Mouse (Mus musculus): Measurements from ENCODE around the gene Aqp8. TPM values are rescaled to one million over a fixed set of nuclear protein-coding genes. Genes with fewer than 3 reads are reported as not detected.

Gene Aqp8
- polyA plus RNA-seq, 1 experiment, result not detected

DNA sequence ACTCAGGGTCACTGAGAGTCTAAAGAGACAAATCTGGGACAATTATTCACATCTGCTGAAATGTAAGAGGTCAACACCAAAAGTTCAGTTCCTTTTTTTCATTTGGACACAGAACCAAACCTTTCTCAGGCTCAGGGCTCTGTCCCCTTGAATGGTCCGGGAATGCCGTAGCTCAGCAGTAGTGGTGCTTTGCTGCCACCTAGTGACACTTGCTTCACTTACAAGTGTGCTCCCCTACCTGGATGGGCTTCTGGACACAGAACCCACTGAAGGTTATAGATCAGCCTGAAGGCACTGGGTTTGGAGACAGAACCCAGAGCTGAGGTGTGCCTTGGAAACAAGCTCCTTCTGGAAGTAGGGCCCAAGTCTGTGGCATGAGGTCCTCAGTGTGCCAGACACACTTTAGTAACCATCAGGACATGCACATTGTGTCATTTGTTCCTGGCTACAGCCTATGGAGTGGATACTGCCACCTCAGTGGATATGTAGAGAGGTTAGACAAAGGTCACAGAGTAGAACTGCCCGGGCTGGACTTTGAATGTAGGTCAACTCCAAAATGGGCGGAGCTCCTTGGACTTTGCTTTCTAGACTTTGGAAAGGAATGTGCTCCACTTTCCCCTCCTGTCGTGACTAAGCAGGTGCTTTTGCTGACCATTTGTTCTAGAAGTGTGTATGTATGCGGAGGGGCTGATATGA lies 3.7 kb downstream of the Aqp8 start:
- H3K4me1 ChIP-seq (ENCODE audit: control insufficient read depth, insufficient read depth, low read length), result no peaks in the 10 kb centered on the region
- H3K27ac ChIP-seq (ENCODE audit: insufficient read depth, low read length), result no peak overlapping the region
- TF ChIP-seq POLR2A (IDR thresholded peaks at IDR 0.05; ENCODE audit: extremely low read depth, insufficient read depth, low read length) (no peak), CTCF (IDR thresholded peaks at IDR 0.05; ENCODE audit: extremely low read depth, insufficient read depth, low read length) (peak; percentile 100)
- no peak overlapping the region for H3K4me3 ChIP-seq (ENCODE audit: insufficient read depth, low read length)

DNA sequence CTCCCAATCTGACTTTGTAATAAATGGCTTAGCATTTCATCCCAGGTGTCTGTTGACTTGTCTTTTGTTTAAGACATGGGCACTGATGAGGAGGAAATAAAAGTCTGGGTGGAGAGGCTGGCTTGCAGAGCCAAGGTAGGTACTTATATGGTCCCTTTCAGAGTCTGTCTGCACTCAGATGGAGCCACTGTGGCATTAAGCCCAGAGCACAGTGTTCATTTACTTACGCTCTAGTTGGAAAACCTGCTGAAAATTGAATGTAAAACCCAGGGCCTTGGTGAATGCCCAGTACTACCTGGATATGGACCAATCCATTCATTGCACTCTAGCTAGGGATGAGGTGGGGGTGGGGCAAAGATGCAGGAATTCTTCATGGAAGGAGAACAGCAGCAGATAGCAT lies 5.9 kb downstream of the Aqp8 start:
- Histone ChIP-seq H3K4me1 (ENCODE audit: control insufficient read depth, insufficient read depth, low read length) (no peaks in the 10 kb centered on the region), H3K27ac (ENCODE audit: insufficient read depth, low read length) (no peak overlapping the region), H3K4me3 (ENCODE audit: insufficient read depth, low read length) (no peak overlapping the region)
- TF ChIP-seq POLR2A (IDR thresholded peaks at IDR 0.05; ENCODE audit: extremely low read depth, insufficient read depth, low read length), result no peak
- TF ChIP-seq CTCF (IDR thresholded peaks at IDR 0.05; ENCODE audit: extremely low read depth, insufficient read depth, low read length), result no peak

DNA sequence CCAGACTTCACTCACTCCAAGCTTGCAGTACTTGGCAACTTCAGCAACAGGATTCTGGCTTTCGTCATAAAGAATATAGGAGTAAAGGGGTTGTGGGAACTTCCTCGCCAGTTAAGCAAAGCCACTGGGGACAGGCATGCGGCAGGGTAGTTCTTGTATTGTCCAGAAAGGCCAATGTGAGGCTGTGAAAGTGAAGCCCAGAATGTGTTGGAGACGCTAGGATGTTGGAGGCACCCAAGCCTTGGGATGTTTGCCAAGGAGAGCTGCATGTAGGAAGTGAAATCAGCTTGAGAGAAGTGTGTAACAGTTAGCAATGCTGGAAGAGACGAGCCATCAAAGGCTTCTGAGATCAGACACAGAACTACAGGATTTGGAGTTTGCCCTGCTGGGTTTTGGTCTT lies 25.6 kb downstream of the Aqp8 start:
- TF ChIP-seq POLR2A (IDR thresholded peaks at IDR 0.05; ENCODE audit: extremely low read depth, insufficient read depth, low read length) (no peak), CTCF (IDR thresholded peaks at IDR 0.05; ENCODE audit: extremely low read depth, insufficient read depth, low read length) (no peak)
- no peak overlapping the region for H3K27ac ChIP-seq (ENCODE audit: insufficient read depth, low read length)
- no peaks in the 10 kb centered on the region; the same call in 1 of the 2 replicates for H3K4me1 ChIP-seq (ENCODE audit: control insufficient read depth, insufficient read depth, low read length)
- H3K4me3 ChIP-seq (ENCODE audit: insufficient read depth, low read length), result no peak overlapping the region

DNA sequence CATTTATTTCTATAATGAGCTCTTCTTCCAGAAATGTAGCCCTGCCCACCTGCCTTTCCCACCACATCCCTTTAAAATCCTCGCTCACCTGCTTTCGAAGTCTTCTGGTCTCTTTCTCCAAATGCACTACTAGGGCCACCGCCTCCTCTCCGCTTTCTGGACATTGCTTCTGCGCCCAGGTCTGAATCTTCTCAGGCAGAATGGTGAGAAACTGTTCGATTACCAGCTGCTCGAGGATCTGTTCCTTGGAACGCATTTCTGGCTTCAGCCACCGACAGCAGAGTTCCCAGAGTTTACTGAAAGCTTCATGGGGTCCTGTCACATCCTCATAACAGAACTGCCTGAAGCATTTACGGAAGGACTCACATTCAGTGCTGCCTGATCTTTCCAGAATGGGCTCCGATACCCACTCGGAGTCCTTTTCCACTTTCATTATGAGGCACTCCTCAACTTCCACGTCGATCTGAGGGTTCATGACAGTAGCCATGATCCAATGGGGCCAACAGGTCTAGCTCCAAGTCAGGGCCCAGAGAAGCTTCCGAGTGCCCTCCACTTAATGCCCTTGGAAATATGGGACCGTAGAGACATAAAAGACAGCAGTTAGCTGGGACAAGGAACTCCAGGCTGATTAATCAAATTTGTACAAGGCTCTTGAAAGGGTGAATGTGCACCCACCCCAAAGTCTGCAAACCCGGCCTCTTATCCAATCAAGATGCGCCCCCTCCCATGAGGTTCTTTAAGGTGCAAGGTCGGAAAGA lies 37.6 kb downstream of the Aqp8 start:
- no peak overlapping the region; the same call in 1 of the 2 replicates for H3K27ac ChIP-seq (ENCODE audit: insufficient read depth, low read length)
- H3K4me1 ChIP-seq (ENCODE audit: control insufficient read depth, insufficient read depth, low read length), result peaks cover 4% of the 10 kb centered on the region
- TF ChIP-seq CTCF (IDR thresholded peaks at IDR 0.05; ENCODE audit: extremely low read depth, insufficient read depth, low read length) (no peak), POLR2A (IDR thresholded peaks at IDR 0.05; ENCODE audit: extremely low read depth, insufficient read depth, low read length) (no peak)

DNA sequence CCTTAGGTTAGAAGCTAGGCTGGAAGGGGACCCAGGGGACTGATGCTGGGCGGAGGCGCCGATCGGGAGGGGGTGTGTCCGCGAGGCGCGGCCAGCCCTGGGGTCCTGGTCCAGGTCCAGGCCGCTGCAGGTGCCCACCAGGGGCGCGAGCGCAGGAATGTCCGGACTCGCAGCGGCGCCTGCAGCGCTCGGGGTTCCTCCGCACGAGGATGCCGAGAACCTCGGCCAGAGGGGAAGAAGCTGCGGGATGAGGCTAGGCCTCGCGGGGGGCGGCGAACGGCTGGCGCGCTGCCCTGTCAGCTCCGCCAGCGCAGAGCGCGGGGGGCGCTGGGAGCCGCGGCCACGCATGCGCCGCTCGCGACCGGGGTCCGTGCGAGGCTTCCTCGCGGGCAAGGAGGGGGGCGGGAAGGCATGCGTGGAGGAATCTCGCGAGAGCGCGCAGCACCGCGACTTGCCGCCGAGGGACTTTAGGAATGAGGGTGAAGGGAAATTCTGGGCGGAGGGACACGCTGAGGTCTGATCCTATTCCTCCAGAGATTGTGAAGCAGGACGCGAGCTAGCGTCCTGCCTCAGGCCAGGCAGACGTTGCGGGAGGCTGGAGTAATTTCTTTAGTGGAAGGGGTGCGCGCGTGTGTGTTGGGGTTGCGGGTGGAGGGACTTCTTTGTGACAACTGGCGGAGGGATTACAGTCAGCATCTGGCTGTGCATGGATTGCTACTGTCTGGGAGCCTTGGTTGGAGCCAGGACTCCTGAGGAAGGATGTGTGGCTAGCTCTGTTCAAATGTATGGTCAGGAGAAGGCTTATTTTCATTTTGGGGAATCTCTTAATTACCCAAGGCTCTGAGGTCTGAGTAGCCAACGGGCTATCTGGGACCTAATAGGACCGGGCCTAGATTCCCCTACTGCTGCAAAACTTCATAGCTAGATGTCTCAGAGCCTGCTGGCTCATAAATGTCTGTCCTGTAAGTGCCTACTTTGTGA lies 38.4 kb downstream of the Aqp8 start, which contains the start of gene Zkscan2:
Zkscan2 (minus strand) TSS at position 211 of the 981 bp plus-strand sequence.
- Histone ChIP-seq H3K27ac (ENCODE audit: insufficient read depth, low read length) (peak within 1 kb of the TSS; percentile 30; the same call in 1 of the 2 replicates), H3K4me3 (ENCODE audit: insufficient read depth, low read length) (peak within 1 kb of the TSS; percentile 53), H3K4me1 (ENCODE audit: control insufficient read depth, insufficient read depth, low read length) (peaks cover 4% of the 10 kb centered on the region)
- TF ChIP-seq POLR2A (IDR thresholded peaks at IDR 0.05; ENCODE audit: extremely low read depth, insufficient read depth, low read length), result peak; percentile 48; the same call in 1 of the 2 replicates
- no peak for TF ChIP-seq CTCF (IDR thresholded peaks at IDR 0.05; ENCODE audit: extremely low read depth, insufficient read depth, low read length)

More for the DNA sequence above, 37.6 kb downstream of the Aqp8 start:
- peak overlapping the region; percentile 53 for H3K4me3 ChIP-seq (ENCODE audit: insufficient read depth, low read length)

DNA sequence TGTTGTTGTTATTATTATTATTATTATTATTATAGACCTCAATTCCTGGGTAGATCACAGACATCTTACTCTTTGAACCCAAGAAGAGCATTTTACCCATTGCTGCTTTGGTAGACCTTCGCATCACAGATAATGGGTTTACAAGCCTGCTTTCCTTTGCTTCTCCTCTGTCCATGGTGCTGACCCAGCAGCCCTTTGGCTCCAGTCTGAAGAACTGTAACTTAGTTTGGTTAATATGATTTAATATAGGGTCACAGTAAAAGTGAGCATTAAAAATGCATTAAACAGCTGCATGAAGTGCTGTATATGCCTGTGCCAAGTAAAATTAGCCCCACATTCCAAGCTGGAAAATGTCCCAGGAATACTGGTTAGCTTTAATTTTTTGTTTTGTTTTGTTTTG lies 41.3 kb downstream of the Aqp8 start:
- TF ChIP-seq POLR2A (IDR thresholded peaks at IDR 0.05; ENCODE audit: extremely low read depth, insufficient read depth, low read length), result no peak
- no peak for TF ChIP-seq CTCF (IDR thresholded peaks at IDR 0.05; ENCODE audit: extremely low read depth, insufficient read depth, low read length)
- Histone ChIP-seq H3K4me3 (ENCODE audit: insufficient read depth, low read length) (no peak overlapping the region), H3K27ac (ENCODE audit: insufficient read depth, low read length) (no peak overlapping the region), H3K4me1 (ENCODE audit: control insufficient read depth, insufficient read depth, low read length) (peaks cover 4% of the 10 kb centered on the region; the same call in 1 of the 2 replicates)

DNA sequence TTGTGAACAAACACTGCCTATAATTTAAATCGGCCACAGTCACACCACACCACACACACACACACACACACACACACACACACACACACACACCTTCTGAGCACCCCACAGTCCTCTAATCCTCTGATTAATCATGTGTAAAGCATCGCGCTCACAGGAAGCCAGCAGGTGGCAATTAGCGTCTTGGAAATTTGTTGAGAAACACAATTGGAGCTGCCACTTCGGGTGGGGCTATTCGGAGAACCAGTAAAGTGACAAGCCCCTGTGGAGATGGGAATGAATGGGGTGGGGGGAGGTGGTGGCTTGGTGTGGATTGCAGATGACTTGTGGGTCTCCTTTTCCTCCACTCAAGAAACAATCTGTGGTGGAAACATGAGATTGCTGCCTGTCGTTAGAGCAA lies 45.9 kb downstream of the Aqp8 start:
- Histone ChIP-seq H3K27ac (ENCODE audit: insufficient read depth, low read length) (no peak overlapping the region), H3K4me3 (ENCODE audit: insufficient read depth, low read length) (no peak overlapping the region), H3K4me1 (ENCODE audit: control insufficient read depth, insufficient read depth, low read length) (no peaks in the 10 kb centered on the region)
- no peak for TF ChIP-seq CTCF (IDR thresholded peaks at IDR 0.05; ENCODE audit: extremely low read depth, insufficient read depth, low read length)
- no peak for TF ChIP-seq POLR2A (IDR thresholded peaks at IDR 0.05; ENCODE audit: extremely low read depth, insufficient read depth, low read length)

Other genes starting within 250 kb of the Aqp8 start
- 0.50 and 0.70 TPM in 2 replicates for gene Slc5a11, start 247.5 kb upstream of the Aqp8 start, polyA plus RNA-seq (2012; rRNA removed)
- 92.4 and 97.5 TPM in 2 replicates for gene Lcmt1, start 92.5 kb upstream of the Aqp8 start, polyA plus RNA-seq (2012; rRNA removed)
- gene Arhgap17, start 92.4 kb upstream of the Aqp8 start, polyA plus RNA-seq (2012; rRNA removed), result 17.2 and 20.1 TPM in 2 replicates
- 16.4 and 19.8 TPM in 2 replicates for gene Zkscan2, start 38.2 kb downstream of the Aqp8 start, polyA plus RNA-seq (2012; rRNA removed)